Mouse (Mus musculus): ENCODE data around the gene Lhx6.

Gene Lhx6

GRCm38 (mm10) chr2:36033966-36034365 is 71.2 kb downstream of the Lhx6 start:
- DNase-seq, result no peak

- DNase-seq, result no peak
Measured at GRCm38 (mm10) chr2:36032884-36033283, 72.3 kb downstream of the Lhx6 start.

All from thymus, postnatal 25 days (tissue).